Mouse (Mus musculus) gonadal fat pad, adult 2 months (tissue): ENCODE data around the gene Lcp2. TPM values are rescaled to one million over a fixed set of nuclear protein-coding genes. Genes with fewer than 3 reads are reported as not detected.

ENCODE experiments used
- DNase-seq: peaks from one replicate; pipeline ENCODE4 v3.0.0-alpha.2; 2012; ENCODE audit warnings: low read depth
- polyA plus RNA-seq: library from polyadenylated mRNA; depleted of rRNA; stranded (reverse); fragments of >200 nt; gene quantifications from 2 replicates; pipeline ENCODE4 v1.2.3, GENCODE M21; 2012

Lcp2 gene
- polyA plus RNA-seq, 1 experiment: 3.3 TPM

DNA sequence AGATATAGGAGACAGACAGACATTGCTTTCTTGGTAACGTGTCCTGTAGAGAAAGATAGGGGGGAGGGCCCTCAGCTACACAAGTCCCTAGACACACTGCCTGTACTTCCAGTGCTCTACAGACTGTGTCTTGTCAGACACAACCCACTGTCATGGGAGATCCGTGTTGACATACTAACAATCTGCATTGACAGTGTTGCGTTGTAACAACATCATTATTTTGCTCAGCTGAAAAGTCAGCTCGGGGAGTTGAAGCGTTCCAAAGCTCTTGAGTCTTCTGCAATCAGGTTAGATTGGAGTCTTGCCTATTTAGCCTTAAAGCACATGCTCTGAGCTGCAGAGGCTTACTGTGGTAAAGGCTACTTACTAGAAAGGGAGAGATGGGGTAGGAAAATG lies 820 bp downstream of the Lcp2 start:
- DNase-seq: no peak

- no peak for DNase-seq
These were observed 1.8 kb downstream of the Lcp2 start for GRCm38 (mm10) chr11:34048375-34049124.

GRCm38 (mm10) chr11:34049125-34049379 lies 2.3 kb downstream of the Lcp2 start:
- no peak for DNase-seq

GRCm38 (mm10) chr11:34050063-34050462 lies 3.3 kb downstream of the Lcp2 start:
- DNase-seq: no peak

DNA sequence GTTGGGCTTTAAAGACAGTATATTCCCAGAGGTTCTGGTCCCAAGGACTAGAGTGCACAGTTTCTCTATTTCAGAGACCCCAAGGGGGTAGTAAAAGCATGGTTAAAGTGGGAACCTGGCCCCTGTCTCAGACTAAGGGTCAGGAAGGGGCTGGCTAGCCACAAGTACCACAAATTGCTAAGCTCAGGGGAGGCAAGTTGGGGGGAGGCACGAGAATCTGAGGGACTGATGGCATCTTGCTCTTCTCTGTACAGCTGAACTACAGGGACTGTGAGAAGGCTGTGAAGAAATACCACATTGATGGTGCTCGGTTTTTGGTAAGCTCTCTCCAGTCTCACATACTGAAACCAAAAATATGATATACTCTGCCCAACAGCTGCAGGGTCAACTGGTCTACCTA lies 3.9 kb downstream of the Lcp2 start:
- DNase-seq: no peak

- DNase-seq: no peak
These were observed 6.5 kb downstream of the Lcp2 start for GRCm38 (mm10) chr11:34053031-34053818.

GRCm38 (mm10) chr11:34054031-34054727 lies 7.5 kb downstream of the Lcp2 start:
- DNase-seq: no peak

- no peak for DNase-seq
These were observed 10.0 kb downstream of the Lcp2 start for GRCm38 (mm10) chr11:34056715-34057114.

GRCm38 (mm10) chr11:34058332-34058731 lies 11.6 kb downstream of the Lcp2 start:
- no peak for DNase-seq

- DNase-seq: no peak
These were observed 12.2 kb downstream of the Lcp2 start for GRCm38 (mm10) chr11:34058960-34059359.

DNA sequence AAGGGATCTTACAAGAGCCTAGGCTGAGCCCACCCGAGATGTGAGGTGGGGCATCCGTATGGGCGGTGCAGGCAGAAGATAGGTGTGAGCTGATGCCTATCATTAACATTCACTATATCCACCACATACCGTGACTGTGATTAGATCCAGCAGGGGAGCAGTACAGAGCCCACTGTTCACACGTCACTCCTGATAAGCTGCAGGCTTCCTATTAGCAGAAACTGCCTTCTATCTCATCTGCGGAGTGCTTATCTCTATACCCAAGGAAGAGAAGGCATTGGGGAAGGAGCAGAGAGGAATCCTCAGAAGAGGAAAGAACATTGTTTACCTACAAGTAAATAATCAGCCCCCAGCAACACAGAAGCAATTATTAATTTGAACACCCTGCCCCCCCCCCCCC lies 15.0 kb downstream of the Lcp2 start:
- no peak for DNase-seq

DNA sequence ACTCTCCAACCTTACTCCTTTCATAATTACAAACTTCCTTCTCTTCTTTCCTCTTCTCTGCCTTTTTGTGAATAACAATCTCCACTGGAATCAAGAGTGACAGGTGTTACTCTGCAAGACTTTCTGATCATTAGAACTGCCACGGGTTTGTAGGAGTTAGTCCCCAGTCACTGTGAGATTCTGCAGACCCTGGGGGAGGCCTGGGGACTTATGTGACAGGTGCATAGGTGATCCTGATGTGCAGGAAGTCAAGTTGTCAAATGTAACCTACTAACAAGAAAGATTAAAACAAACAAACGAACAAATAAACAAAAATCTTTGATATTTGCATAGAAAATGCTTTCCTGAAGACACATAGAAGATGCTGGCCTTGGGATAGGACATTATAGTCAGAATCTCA lies 16.5 kb downstream of the Lcp2 start:
- DNase-seq: no peak

DNA sequence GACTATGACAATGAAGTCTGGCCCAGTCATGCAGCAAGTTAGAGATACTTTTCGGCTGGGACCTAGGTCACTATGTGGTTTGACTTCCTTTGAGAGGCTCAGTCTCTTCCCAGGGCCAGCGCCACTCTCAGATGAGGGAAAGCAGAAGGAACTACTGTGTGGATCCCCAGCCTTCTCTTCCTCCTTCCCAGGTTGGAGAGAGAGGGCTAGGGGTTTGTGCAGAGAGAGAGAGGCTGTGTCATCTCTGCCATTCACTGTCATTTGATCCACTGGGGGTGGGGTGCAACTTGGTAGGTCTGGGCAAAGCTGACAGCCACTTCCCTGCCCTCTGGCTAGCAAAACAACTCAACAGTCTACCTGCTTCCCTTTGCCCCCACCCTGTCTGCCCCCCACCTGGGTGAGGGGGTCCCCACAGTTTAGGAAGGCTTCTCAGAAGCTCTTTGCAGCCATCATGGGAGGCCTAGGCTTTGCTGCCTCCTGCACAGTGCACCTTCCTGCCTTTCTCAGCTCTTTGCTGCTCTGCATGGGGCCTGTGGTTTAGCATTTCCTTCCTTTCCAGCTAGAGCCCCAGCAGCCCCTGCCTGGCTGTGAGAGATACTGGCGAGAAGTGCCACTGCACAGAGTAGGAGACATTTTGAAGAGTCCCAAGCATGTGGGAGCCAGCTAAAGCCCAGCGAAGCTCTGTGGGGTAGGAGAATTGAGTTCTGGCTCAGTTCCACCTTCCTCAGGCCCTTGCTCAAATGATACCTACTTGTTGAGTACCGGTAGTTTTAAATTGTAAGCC lies 17.2 kb downstream of the Lcp2 start:
- DNase-seq: no peak

- DNase-seq: no peak
These were observed 23.9 kb downstream of the Lcp2 start for GRCm38 (mm10) chr11:34070596-34070995.

DNA sequence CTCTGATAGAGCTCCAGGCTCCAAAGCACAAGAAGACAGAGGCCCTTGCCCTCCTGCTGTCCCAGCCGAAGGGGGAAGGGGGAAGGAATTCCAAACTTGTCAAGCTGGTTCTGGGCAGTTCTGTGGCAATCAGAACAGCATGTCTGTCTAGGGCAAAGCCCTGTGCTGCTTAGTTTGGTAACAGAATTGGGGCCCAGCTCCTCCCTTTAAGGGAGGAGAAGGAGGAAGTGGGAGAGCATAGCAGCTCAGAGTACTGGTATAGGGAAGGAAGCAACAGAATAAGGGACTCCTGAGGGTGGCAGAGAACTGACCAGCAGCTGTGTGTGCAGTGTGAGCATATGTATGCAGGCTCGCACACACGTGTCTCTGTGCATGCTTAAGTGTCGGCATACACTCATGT lies 25.6 kb downstream of the Lcp2 start:
- DNase-seq: peak; percentile 54

- no peak for DNase-seq
These were observed 27.1 kb downstream of the Lcp2 start for GRCm38 (mm10) chr11:34073776-34074175.

DNA sequence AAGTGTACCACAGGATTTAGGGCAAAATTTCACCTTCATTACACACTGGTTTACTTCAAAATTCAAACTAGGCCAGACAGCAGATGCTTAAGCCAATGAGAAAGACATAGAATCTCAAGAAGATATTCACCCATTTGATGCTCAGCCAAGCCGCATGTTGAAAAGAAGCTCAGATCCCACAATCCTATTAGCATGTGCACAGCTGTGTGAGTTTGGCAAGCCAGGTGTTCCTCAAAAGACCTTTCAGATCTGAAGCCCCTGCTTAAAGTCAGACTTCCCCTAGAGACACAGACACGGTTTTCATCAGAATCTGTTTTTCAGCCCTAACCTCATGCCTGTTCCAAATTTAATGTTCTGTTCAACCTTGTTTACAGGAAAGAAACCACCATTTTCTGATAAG lies 31.1 kb downstream of the Lcp2 start:
- DNase-seq: no peak

- DNase-seq: no peak
These were observed 31.9 kb downstream of the Lcp2 start for GRCm38 (mm10) chr11:34078581-34078980.

- no peak for DNase-seq
These were observed 33.1 kb downstream of the Lcp2 start for GRCm38 (mm10) chr11:34079542-34080464.

- no peak for DNase-seq
These were observed 37.1 kb downstream of the Lcp2 start for GRCm38 (mm10) chr11:34083795-34084194.

GRCm38 (mm10) chr11:34084639-34085038 lies 37.9 kb downstream of the Lcp2 start:
- DNase-seq: no peak
